Mouse (Mus musculus) intestine, postnatal 0 days (tissue): ENCODE data around the gene Rps11. TPM values are rescaled to one million over a fixed set of nuclear protein-coding genes. Genes with fewer than 3 reads are reported as not detected.
A peak's percentile ranks its signal among the peaks of the same experiment; 100 is the strongest.

Source experiments
- ATAC-seq: fragments of 200-750 bp; cut with Nextera tagmentation; 2 replicates; pipeline ENCODE4 v1.8.0; 2017; ENCODE audit warnings: mild to moderate bottlenecking, moderate TSS enrichment, moderate library complexity
- H3K27ac ChIP-seq: fragments of 300-500 bp; sonication (generic); 2 replicates; pipeline ENCODE4 v1.5.1; 2014; ENCODE audit warnings: mild to moderate bottlenecking, low read depth, low read length, moderate library complexity
- H3K27me3 ChIP-seq: fragments of 300-500 bp; sonication (generic); replicated peaks from 2 replicates; pipeline ENCODE4 v1.6.1; 2014; ENCODE audit warnings: low read length, mixed read lengths; ENCODE audit not compliant: control insufficient read depth, insufficient read depth
- H3K36me3 ChIP-seq: fragments of 300-500 bp; sonication (generic); 2 replicates; pipeline ENCODE4 v1.6.1; 2014; ENCODE audit warnings: mild to moderate bottlenecking, moderate library complexity; ENCODE audit not compliant: control insufficient read depth, insufficient read depth
- H3K4me1 ChIP-seq: fragments of 300-500 bp; sonication (generic); replicated peaks from 2 replicates; pipeline ENCODE4 v1.6.1; 2014; ENCODE audit warnings: antibody characterized with exemption, low read length, mixed read lengths; ENCODE audit not compliant: control insufficient read depth, insufficient read depth
- H3K4me2 ChIP-seq: fragments of 300-500 bp; sonication (generic); replicated peaks from 2 replicates; pipeline ENCODE4 v1.6.1; 2014; ENCODE audit warnings: low read depth, mild to moderate bottlenecking, moderate library complexity
- H3K4me3 ChIP-seq: fragments of 300-500 bp; sonication (generic); 2 replicates; pipeline ENCODE4 v1.5.1; 2014; ENCODE audit warnings: low read depth, low read length
- H3K9ac ChIP-seq: fragments of 300-500 bp; sonication (generic); 2 replicates; pipeline ENCODE4 v1.6.1; 2014; ENCODE audit warnings: mild to moderate bottlenecking, low read depth, low read length
- H3K9me3 ChIP-seq: fragments of 300-500 bp; sonication (generic); 2 replicates; pipeline ENCODE4 v1.6.1; 2016; ENCODE audit warnings: mixed run types; ENCODE audit not compliant: control insufficient read depth
- CTCF ChIP-seq: sonication (generic); IDR thresholded peaks from 2 replicates; pipeline ENCODE4 v1.5.1; 2016; ENCODE audit warnings: low read depth, mild to moderate bottlenecking, control low read depth, antibody characterized with exemption, moderate library complexity
- WGBS: fragments of 180-500 bp; shearing (Covaris S2); extraction: QIAGEN DNeasy Blood & Tissue Kit; methylation state at CpG from one replicate; pipeline ENCODE4 v1.1.7; 2014; 5-methylcytosine and 5-hydroxymethylcytosine counted together
- polyA plus RNA-seq: library from polyadenylated mRNA; unstranded; fragments of >200 nt; fragmentation: Nextera tagmentation; extraction: Ambion mirVana; gene quantifications from 2 replicates; pipeline ENCODE4 v1.2.1, GENCODE M21; 2015

Rps11 gene
- polyA plus RNA-seq, 1 experiment from 2014 or later: 1,755 TPM

GRCm38 (mm10) chr7:45079856-45080255, 44.4 kb downstream of the Rps11 start:
- Histone ChIP-seq H3K27ac (no peak overlapping the region), H3K4me3 (no peak overlapping the region), H3K4me2 (no peak overlapping the region), H3K9ac (no peak overlapping the region), H3K36me3 (peaks cover 39% of the 10 kb centered on the region), H3K4me1 (no peaks in the 10 kb centered on the region), H3K9me3 (no peaks in the 10 kb centered on the region), H3K27me3 (no peaks in the 10 kb centered on the region)
- TF ChIP-seq CTCF: peak; percentile 99
- WGBS: under 1% methylated on average over 10 of the region's 10 CpGs
- 0 out of 2 replicates have a peak, but pooled peaks have one; percentile 16 for ATAC-seq

- ATAC-seq: no peak
- 24% methylated on average over 9 of the region's 9 CpGs for WGBS
- peak; percentile 89 for TF ChIP-seq CTCF
- H3K9me3 ChIP-seq: no peaks in the 10 kb centered on the region
- H3K4me2 ChIP-seq: no peak overlapping the region
- no peaks in the 10 kb centered on the region for H3K27me3 ChIP-seq
- H3K9ac ChIP-seq: no peak overlapping the region
- H3K36me3 ChIP-seq: peaks cover 49% of the 10 kb centered on the region
- no peak overlapping the region for H3K27ac ChIP-seq
- H3K4me3 ChIP-seq: no peak overlapping the region
- no peaks in the 10 kb centered on the region for H3K4me1 ChIP-seq
Observed at GRCm38 (mm10) chr7:45078513-45078912, 45.7 kb downstream of the Rps11 start.

GRCm38 (mm10) chr7:45077829-45078228, 46.4 kb downstream of the Rps11 start:
- H3K9ac ChIP-seq: no peak overlapping the region
- TF ChIP-seq CTCF: no peak

GRCm38 (mm10) chr7:45077322-45077721, 46.9 kb downstream of the Rps11 start:
- ATAC-seq: no peak
- no peaks in the 10 kb centered on the region for H3K27me3 ChIP-seq
- H3K9ac ChIP-seq: no peak overlapping the region
- no peaks in the 10 kb centered on the region for H3K9me3 ChIP-seq
- H3K36me3 ChIP-seq: peaks cover 47% of the 10 kb centered on the region
- H3K4me2 ChIP-seq: no peak overlapping the region
- H3K4me1 ChIP-seq: no peaks in the 10 kb centered on the region
- H3K4me3 ChIP-seq: no peak overlapping the region
- TF ChIP-seq CTCF: no peak
- 88% methylated on average over 14 of the region's 14 CpGs for WGBS
- no peak overlapping the region for H3K27ac ChIP-seq

More at GRCm38 (mm10) chr7:45077829-45078228, 46.4 kb downstream of the Rps11 start:
- H3K4me2 ChIP-seq: no peak overlapping the region
- 96% methylated on average over 2 of the region's 2 CpGs for WGBS
- no peaks in the 10 kb centered on the region for H3K4me1 ChIP-seq
- no peaks in the 10 kb centered on the region for H3K9me3 ChIP-seq
- no peak overlapping the region for H3K27ac ChIP-seq
- H3K36me3 ChIP-seq: peaks cover 47% of the 10 kb centered on the region
- H3K27me3 ChIP-seq: no peaks in the 10 kb centered on the region
- no peak overlapping the region for H3K4me3 ChIP-seq
- no peak for ATAC-seq

- no peaks in the 10 kb centered on the region for H3K4me1 ChIP-seq
- no peak overlapping the region for H3K9ac ChIP-seq
- H3K27ac ChIP-seq: no peak overlapping the region
- H3K36me3 ChIP-seq: peaks cover 47% of the 10 kb centered on the region
- H3K4me3 ChIP-seq: no peak overlapping the region
- ATAC-seq: no peak
- no peaks in the 10 kb centered on the region for H3K27me3 ChIP-seq
- no peak for TF ChIP-seq CTCF
- H3K4me2 ChIP-seq: no peak overlapping the region
- H3K9me3 ChIP-seq: no peaks in the 10 kb centered on the region
- 91% methylated on average over 30 of the region's 30 CpGs for WGBS
Observed at GRCm38 (mm10) chr7:45076501-45076900, 47.7 kb downstream of the Rps11 start.

GRCm38 (mm10) chr7:45075405-45075804, 48.8 kb downstream of the Rps11 start:
- Histone ChIP-seq H3K9me3 (no peaks in the 10 kb centered on the region), H3K36me3 (peaks cover 47% of the 10 kb centered on the region), H3K27me3 (no peaks in the 10 kb centered on the region), H3K4me2 (no peak overlapping the region), H3K27ac (no peak overlapping the region), H3K4me1 (no peaks in the 10 kb centered on the region), H3K4me3 (no peak overlapping the region), H3K9ac (no peak overlapping the region)
- no peak for ATAC-seq
- 75% methylated on average over 4 of the region's 4 CpGs for WGBS
- no peak for TF ChIP-seq CTCF

GRCm38 (mm10) chr7:45073949-45074348, 50.3 kb downstream of the Rps11 start:
- Histone ChIP-seq H3K4me1 (no peaks in the 10 kb centered on the region), H3K27ac (no peak overlapping the region), H3K4me3 (no peak overlapping the region), H3K4me2 (no peak overlapping the region), H3K36me3 (peaks cover 47% of the 10 kb centered on the region), H3K9me3 (no peaks in the 10 kb centered on the region), H3K9ac (no peak overlapping the region), H3K27me3 (no peaks in the 10 kb centered on the region)
- WGBS: 92% methylated on average over 12 of the region's 12 CpGs
- no peak for TF ChIP-seq CTCF
- no peak for ATAC-seq
